Mouse (Mus musculus): ENCODE results near the gene Adig. TPM values are rescaled to one million over a fixed set of nuclear protein-coding genes. Genes with fewer than 3 reads are reported as not detected.

Gene Adig
- polyA plus RNA-seq, 2 experiments = not detected

DNA sequence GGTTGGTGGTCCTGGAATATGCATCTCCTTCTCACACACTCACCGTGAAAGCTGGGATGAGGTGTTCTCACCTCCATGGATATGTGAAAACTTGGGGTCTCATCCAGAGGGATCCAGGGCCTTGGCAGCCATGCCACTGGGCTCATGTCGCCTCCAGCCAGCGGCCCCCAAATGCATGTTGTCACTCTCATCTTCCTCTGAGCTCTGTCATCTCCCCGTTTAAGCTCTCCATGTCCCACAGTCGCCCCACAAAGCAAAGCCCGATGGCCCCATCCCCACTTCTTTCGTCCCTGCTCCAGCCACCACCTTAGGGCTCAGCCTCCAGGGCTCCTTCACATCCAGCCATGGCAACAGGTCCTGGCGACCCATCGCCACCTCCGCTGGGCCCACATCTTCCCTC lies 4.6 kb downstream of the Adig start:
- H3K4me3 ChIP-seq (ENCODE audit: insufficient read depth in 1 of 2, low read depth in 2 of 2, low read length in 2 of 2) = no peak overlapping the region
- ATAC-seq (ENCODE audit: insufficient read depth) (no peak), DNase-seq (ENCODE audit: low read depth in 3 of 3, low spot score in 3 of 3) (no peak)
- WGBS (ENCODE audit: insufficient replicate concordance) = 70% methylated on average over 10 of the region's 10 CpGs
- no peak overlapping the region for H3K27ac ChIP-seq
- no peaks in the 10 kb centered on the region for H3K9me3 ChIP-seq (ENCODE audit: control insufficient read depth, low read length)
- no peaks in the 10 kb centered on the region for H3K27me3 ChIP-seq (ENCODE audit: control insufficient read depth, insufficient read depth, low read length)
- no peak overlapping the region for H3K4me2 ChIP-seq (ENCODE audit: low read depth)
- no peaks in the 10 kb centered on the region for H3K36me3 ChIP-seq (replicated peaks; ENCODE audit: control insufficient read depth, insufficient read depth, low read depth)
- H3K9ac ChIP-seq (replicated peaks) = no peak overlapping the region
- TF ChIP-seq EP300 (IDR thresholded peaks at IDR 0.05; ENCODE audit: low read depth) = no peak
- no peak for TF ChIP-seq CTCF (IDR thresholded peaks at IDR 0.05; ENCODE audit: low read depth)
- H3K4me1 ChIP-seq (replicated peaks; ENCODE audit: control insufficient read depth in 2 of 2, insufficient read depth in 2 of 2, low read length in 1 of 2) = no peaks in the 10 kb centered on the region

DNA sequence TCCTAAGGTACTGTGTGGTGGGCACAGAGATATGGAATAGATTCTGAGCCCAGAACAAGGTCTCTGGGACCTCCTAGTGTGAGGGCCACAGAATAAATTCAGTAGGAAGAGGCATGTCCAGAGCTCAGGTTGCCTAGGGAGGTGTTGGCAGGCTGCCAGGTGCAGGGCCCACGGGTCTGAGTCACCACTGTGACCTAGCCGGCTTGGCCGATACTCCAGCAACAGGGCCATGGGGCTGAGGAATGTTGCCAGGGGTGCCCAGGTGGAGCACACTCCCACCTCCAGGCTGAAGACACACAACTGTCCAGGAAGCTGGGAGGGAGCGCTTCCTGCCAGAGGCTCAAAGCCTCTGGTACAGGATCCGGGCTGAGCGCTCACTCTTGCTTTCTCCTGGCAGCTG lies 8.3 kb downstream of the Adig start:
- no peak for ATAC-seq (ENCODE audit: insufficient read depth)
- DNase-seq (ENCODE audit: low read depth in 3 of 3, low spot score in 3 of 3) = no peak
- Histone ChIP-seq H3K27me3 (ENCODE audit: control insufficient read depth, insufficient read depth, low read length) (no peaks in the 10 kb centered on the region), H3K27ac (no peak overlapping the region), H3K9ac (replicated peaks) (no peak overlapping the region), H3K36me3 (replicated peaks; ENCODE audit: control insufficient read depth, insufficient read depth, low read depth) (no peaks in the 10 kb centered on the region), H3K4me3 (ENCODE audit: insufficient read depth in 1 of 2, low read depth in 2 of 2, low read length in 2 of 2) (no peak overlapping the region), H3K4me2 (ENCODE audit: low read depth) (no peak overlapping the region), H3K4me1 (replicated peaks; ENCODE audit: control insufficient read depth in 2 of 2, insufficient read depth in 2 of 2, low read length in 1 of 2) (no peaks in the 10 kb centered on the region), H3K9me3 (ENCODE audit: control insufficient read depth, low read length) (no peaks in the 10 kb centered on the region)
- WGBS (ENCODE audit: insufficient replicate concordance) = 68% methylated on average over 6 of the region's 6 CpGs
- no peak for TF ChIP-seq CTCF (IDR thresholded peaks at IDR 0.05; ENCODE audit: low read depth)
- no peak for TF ChIP-seq EP300 (IDR thresholded peaks at IDR 0.05; ENCODE audit: low read depth)

DNA sequence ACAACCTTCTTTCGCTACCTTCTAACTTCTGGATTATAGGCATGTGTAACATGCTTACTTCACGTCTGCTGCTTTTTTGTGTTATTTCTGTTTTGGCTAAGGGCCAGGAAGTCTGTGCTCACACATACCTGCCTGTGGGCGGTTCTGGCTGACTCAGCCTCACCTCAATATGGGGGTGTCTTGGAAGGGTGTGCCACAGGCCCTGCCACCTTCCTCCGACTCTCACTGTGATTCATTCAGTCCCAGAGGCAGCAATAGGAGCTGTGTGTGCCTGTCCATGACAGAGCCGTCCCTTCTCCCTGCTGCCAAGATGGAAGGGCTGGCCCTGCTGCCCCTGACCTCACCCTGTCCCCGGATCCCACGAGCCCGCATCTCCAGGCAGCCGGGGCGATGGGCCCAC lies 10.1 kb downstream of the Adig start, which contains the start of gene Arhgap40:
TSS of gene Arhgap40 (plus strand) at position 269 of the 400 bp plus-strand sequence.
- WGBS (ENCODE audit: insufficient replicate concordance) = 69% methylated on average over 10 of the region's 10 CpGs
- Histone ChIP-seq H3K9me3 (ENCODE audit: control insufficient read depth, low read length) (no peaks in the 10 kb centered on the region), H3K9ac (replicated peaks) (no peak within 1 kb of the TSS), H3K4me2 (ENCODE audit: low read depth) (no peak within 1 kb of the TSS), H3K4me3 (ENCODE audit: insufficient read depth in 1 of 2, low read depth in 2 of 2, low read length in 2 of 2) (no peak within 1 kb of the TSS), H3K27ac (no peak within 1 kb of the TSS), H3K4me1 (replicated peaks; ENCODE audit: control insufficient read depth in 2 of 2, insufficient read depth in 2 of 2, low read length in 1 of 2) (no peaks in the 10 kb centered on the region), H3K27me3 (ENCODE audit: control insufficient read depth, insufficient read depth, low read length) (no peaks in the 10 kb centered on the region), H3K36me3 (replicated peaks; ENCODE audit: control insufficient read depth, insufficient read depth, low read depth) (no peaks in the 10 kb centered on the region)
- no peak for TF ChIP-seq EP300 (IDR thresholded peaks at IDR 0.05; ENCODE audit: low read depth)
- TF ChIP-seq CTCF (IDR thresholded peaks at IDR 0.05; ENCODE audit: low read depth) = no peak
- ATAC-seq (ENCODE audit: insufficient read depth) (no peak), DNase-seq (ENCODE audit: low read depth in 3 of 3, low spot score in 3 of 3) (no peak)

DNA sequence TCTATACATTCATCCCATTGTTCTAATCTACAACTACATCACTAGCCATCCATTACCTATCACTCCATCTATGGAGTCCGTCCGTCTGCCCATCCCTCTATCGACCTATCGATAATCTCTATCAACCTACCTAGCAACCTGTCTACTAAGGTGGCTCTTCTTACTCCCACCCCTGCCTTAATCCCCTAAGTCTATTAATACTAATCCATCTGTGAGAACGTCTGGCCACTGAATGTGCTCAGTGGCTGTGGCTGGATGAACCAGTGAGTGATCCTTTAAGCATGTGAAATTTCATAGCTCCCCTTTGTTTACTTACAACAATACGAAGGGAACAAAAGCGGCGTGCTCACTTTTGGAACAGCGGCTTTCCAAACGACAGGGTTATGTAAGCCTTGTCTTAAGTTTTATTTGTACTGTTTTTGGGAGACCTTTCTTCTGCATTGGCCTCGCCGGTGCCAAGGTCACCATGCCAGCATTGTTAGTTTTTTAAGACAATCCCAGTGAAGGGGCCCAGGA lies 11.5 kb downstream of the Adig start:
- Histone ChIP-seq H3K27ac (no peak overlapping the region), H3K36me3 (replicated peaks; ENCODE audit: control insufficient read depth, insufficient read depth, low read depth) (no peaks in the 10 kb centered on the region)

DNA sequence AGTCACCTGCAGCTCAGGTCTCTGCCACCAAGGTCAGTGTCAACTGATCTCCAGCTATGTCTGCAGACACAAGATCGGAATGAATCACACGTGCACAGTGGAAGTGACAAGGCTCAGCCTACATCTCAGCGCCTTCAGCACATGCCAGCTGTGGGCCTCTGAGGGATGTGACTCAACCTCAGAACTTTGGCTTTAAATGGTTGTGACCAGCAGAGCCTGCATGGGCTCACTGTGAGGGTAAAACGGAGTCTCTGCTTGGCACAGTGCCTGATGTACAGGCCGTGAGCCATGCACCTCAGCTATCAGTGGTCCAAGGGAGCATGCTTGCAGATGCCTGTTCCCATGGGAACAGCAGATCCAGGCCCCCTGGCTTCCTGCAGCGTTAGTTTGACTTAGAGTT lies 16.2 kb downstream of the Adig start:
- TF ChIP-seq CTCF (IDR thresholded peaks at IDR 0.05; ENCODE audit: low read depth) = no peak
- no peak for TF ChIP-seq EP300 (IDR thresholded peaks at IDR 0.05; ENCODE audit: low read depth)
- no peaks in the 10 kb centered on the region for H3K27me3 ChIP-seq (ENCODE audit: control insufficient read depth, insufficient read depth, low read length)
- WGBS (ENCODE audit: insufficient replicate concordance) = 54% methylated on average over 6 of the region's 6 CpGs
- H3K36me3 ChIP-seq (replicated peaks; ENCODE audit: control insufficient read depth, insufficient read depth, low read depth) = no peaks in the 10 kb centered on the region
- H3K9me3 ChIP-seq (ENCODE audit: control insufficient read depth, low read length) = no peaks in the 10 kb centered on the region
- no peak for DNase-seq (ENCODE audit: low read depth in 3 of 3, low spot score in 3 of 3)
- no peak overlapping the region for H3K27ac ChIP-seq
- no peak overlapping the region for H3K4me2 ChIP-seq (ENCODE audit: low read depth)
- no peak overlapping the region for H3K9ac ChIP-seq (replicated peaks)
- H3K4me3 ChIP-seq (ENCODE audit: insufficient read depth in 1 of 2, low read depth in 2 of 2, low read length in 2 of 2) = no peak overlapping the region
- ATAC-seq (ENCODE audit: insufficient read depth) = no peak
- no peaks in the 10 kb centered on the region for H3K4me1 ChIP-seq (replicated peaks; ENCODE audit: control insufficient read depth in 2 of 2, insufficient read depth in 2 of 2, low read length in 1 of 2)

More for the DNA sequence above, 11.5 kb downstream of the Adig start:
- Histone ChIP-seq H3K27me3 (ENCODE audit: control insufficient read depth, insufficient read depth, low read length) (no peaks in the 10 kb centered on the region), H3K9me3 (ENCODE audit: control insufficient read depth, low read length) (no peaks in the 10 kb centered on the region), H3K4me1 (replicated peaks; ENCODE audit: control insufficient read depth in 2 of 2, insufficient read depth in 2 of 2, low read length in 1 of 2) (no peaks in the 10 kb centered on the region), H3K9ac (replicated peaks) (no peak overlapping the region), H3K4me2 (ENCODE audit: low read depth) (no peak overlapping the region), H3K4me3 (ENCODE audit: insufficient read depth in 1 of 2, low read depth in 2 of 2, low read length in 2 of 2) (no peak overlapping the region)
- no peak for ATAC-seq (ENCODE audit: insufficient read depth)
- 69% methylated on average over 12 of the region's 12 CpGs for WGBS (ENCODE audit: insufficient replicate concordance)
- DNase-seq (ENCODE audit: low read depth in 3 of 3, low spot score in 3 of 3) = no peak
- TF ChIP-seq EP300 (IDR thresholded peaks at IDR 0.05; ENCODE audit: low read depth) = no peak
